Mouse (Mus musculus) megakaryocyte, embryonic 14.5 days (primary cell): ENCODE measurements around the gene Macrod1.

Experiments used
- FLI1 ChIP-seq: IDR thresholded peaks from 2 replicates; pipeline ENCODE4 v1.6.1; 2012; ENCODE audit warnings: low read length, inconsistent platforms, mixed read lengths
- GATA1 ChIP-seq: IDR thresholded peaks from 3 replicates; pipeline ENCODE4 v1.6.1; 2012; ENCODE audit warnings: mixed read lengths, low read length, inconsistent platforms, borderline replicate concordance

DNA sequence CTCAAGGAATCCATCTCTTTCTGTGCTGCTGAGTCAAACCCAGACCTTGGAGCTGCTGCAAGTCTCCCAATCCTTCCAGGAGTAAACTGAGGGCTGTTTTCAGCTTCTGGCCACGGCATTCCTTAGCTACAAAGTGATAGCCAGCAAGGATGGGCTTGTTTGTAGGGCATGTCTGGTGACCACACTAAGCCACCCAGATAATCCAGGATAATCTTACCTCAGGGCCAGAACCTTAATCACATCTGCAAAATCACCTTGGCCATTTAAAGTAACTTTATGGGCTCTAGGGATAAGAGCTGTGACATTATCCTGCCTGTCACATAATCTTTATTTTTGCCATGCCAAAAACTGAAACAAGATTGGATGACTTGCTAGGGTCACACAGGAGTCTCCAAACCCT, 155.6 kb downstream of the Macrod1 start:
- TF ChIP-seq GATA1, result no peak
- no peak for TF ChIP-seq FLI1
